Mouse (Mus musculus) frontal cortex, postnatal 36 days (tissue): Measurements from ENCODE around the gene Gm4869.
"Not testable (repeated sequence)": the region's sequence is repeated elsewhere in the genome, so short reads cannot be mapped to it uniquely, and the experiment has no call there.

Source experiments
- DNase-seq, 2 experiments: peaks; one replicate each; pipeline ENCODE4 v3.0.0; 2022; ENCODE audit warnings: low spot score in 2 of 2

Gene Gm4869

GRCm38 (mm10) chr5:140464943-140465342 is 19.5 kb downstream of the Gm4869 start:
- DNase-seq, result no peak

- DNase-seq, result no peak
Measured at GRCm38 (mm10) chr5:140472336-140472735, 26.9 kb downstream of the Gm4869 start.

- peak; percentile 11 to 21 for DNase-seq
Measured at GRCm38 (mm10) chr5:140481458-140481857, 36.0 kb downstream of the Gm4869 start.

- no peak for DNase-seq
Measured at GRCm38 (mm10) chr5:140491142-140491541, 45.7 kb downstream of the Gm4869 start.

GRCm38 (mm10) chr5:140492684-140493233 is 47.3 kb downstream of the Gm4869 start:
- DNase-seq, result no peak

GRCm38 (mm10) chr5:140498176-140498575 is 52.7 kb downstream of the Gm4869 start:
- DNase-seq, result no peak

GRCm38 (mm10) chr5:140500736-140501135 is 55.3 kb downstream of the Gm4869 start:
- no peak for DNase-seq

- no peak for DNase-seq
Measured at GRCm38 (mm10) chr5:140501982-140502836, 56.8 kb downstream of the Gm4869 start.

GRCm38 (mm10) chr5:140502925-140503324 is 57.5 kb downstream of the Gm4869 start:
- DNase-seq, result not testable (repeated sequence)

GRCm38 (mm10) chr5:140505208-140505780 is 59.8 kb downstream of the Gm4869 start, which contains the start of gene Chst12:
Gene Chst12, plus strand, starts transcription at chr5:140505550.
- peak; percentile 98 to 99 for DNase-seq

- peak; percentile 41 to 55 for DNase-seq
Measured at GRCm38 (mm10) chr5:140506096-140506794, 60.8 kb downstream of the Gm4869 start.

- DNase-seq, result no peak
Measured at GRCm38 (mm10) chr5:140507466-140508208, 62.2 kb downstream of the Gm4869 start.

GRCm38 (mm10) chr5:140508686-140509085 is 63.2 kb downstream of the Gm4869 start:
- no peak for DNase-seq

- DNase-seq, result no peak
Measured at GRCm38 (mm10) chr5:140509204-140509603, 63.8 kb downstream of the Gm4869 start.

- no peak for DNase-seq
Measured at GRCm38 (mm10) chr5:140510012-140511000, 64.9 kb downstream of the Gm4869 start.

- DNase-seq, result no peak
Measured at GRCm38 (mm10) chr5:140513921-140514320, 68.5 kb downstream of the Gm4869 start.

- no peak for DNase-seq
Measured at GRCm38 (mm10) chr5:140514799-140515486, 69.5 kb downstream of the Gm4869 start.

- no peak for DNase-seq
Measured at GRCm38 (mm10) chr5:140517159-140517920, 71.9 kb downstream of the Gm4869 start.

- DNase-seq, result no peak
Measured at GRCm38 (mm10) chr5:140517921-140518230, 72.4 kb downstream of the Gm4869 start.
